Mouse (Mus musculus) heart, embryonic 13.5 days (tissue): ENCODE results near the gene Pcmt1. TPM values are rescaled to one million over a fixed set of nuclear protein-coding genes. Genes with fewer than 3 reads are reported as not detected.
A peak's percentile ranks its signal among the peaks of the same experiment; 100 is the strongest.

Source experiments
- ATAC-seq: fragments of 200-750 bp; cut with Nextera tagmentation; 2 replicates; pipeline ENCODE4 v1.8.0; 2017; ENCODE audit warnings: moderate TSS enrichment; ENCODE audit not compliant: insufficient number of reproducible peaks, low FRiP score, low TSS enrichment; ENCODE audit errors: extremely low read depth
- H3K27ac ChIP-seq: fragments of 300-500 bp; sonication (generic); replicated peaks from 2 replicates; pipeline ENCODE4 v1.5.1; 2015; ENCODE audit warnings: moderate library complexity, mild to moderate bottlenecking, inconsistent platforms
- H3K27me3 ChIP-seq: fragments of 300-500 bp; sonication (generic); replicated peaks from 2 replicates; pipeline ENCODE4 v1.6.1; 2015; ENCODE audit warnings: mild to moderate bottlenecking, inconsistent platforms
- H3K36me3 ChIP-seq: fragments of 300-500 bp; sonication (generic); 2 replicates; pipeline ENCODE4 v1.6.1; 2015; ENCODE audit warnings: mild to moderate bottlenecking, inconsistent platforms
- H3K4me1 ChIP-seq: fragments of 300-500 bp; sonication (generic); 2 replicates; pipeline ENCODE4 v1.6.1; 2015; ENCODE audit warnings: inconsistent platforms
- H3K4me2 ChIP-seq: fragments of 300-500 bp; sonication (generic); 2 replicates; pipeline ENCODE4 v1.6.1; 2015; ENCODE audit warnings: inconsistent platforms, mild to moderate bottlenecking, moderate library complexity
- H3K4me3 ChIP-seq: fragments of 300-500 bp; sonication (generic); 2 replicates; pipeline ENCODE4 v1.5.1; 2015; ENCODE audit warnings: moderate library complexity, mild to moderate bottlenecking, inconsistent platforms
- H3K9ac ChIP-seq: fragments of 300-500 bp; sonication (generic); 2 replicates; pipeline ENCODE4 v1.6.1; 2015; ENCODE audit warnings: inconsistent platforms, mild to moderate bottlenecking, moderate library complexity
- H3K9me3 ChIP-seq: fragments of 300-500 bp; sonication (generic); 2 replicates; pipeline ENCODE4 v1.6.1; 2016; ENCODE audit warnings: inconsistent platforms
- WGBS: fragments of 180-500 bp; shearing (Covaris S2); methylation state at CpG from one replicate; pipeline ENCODE4 v1.1.7; 2015; ENCODE audit warnings: mixed read lengths; 5-methylcytosine and 5-hydroxymethylcytosine counted together
- polyA plus RNA-seq: library from polyadenylated mRNA; unstranded; fragments of >200 nt; fragmentation: Nextera tagmentation; extraction: Ambion mirVana; gene quantifications from 2 replicates; pipeline ENCODE4 v1.2.1, GENCODE M21; 2015

Pcmt1 gene
- polyA plus RNA-seq, 1 experiment from 2014 or later, result 117 TPM

DNA sequence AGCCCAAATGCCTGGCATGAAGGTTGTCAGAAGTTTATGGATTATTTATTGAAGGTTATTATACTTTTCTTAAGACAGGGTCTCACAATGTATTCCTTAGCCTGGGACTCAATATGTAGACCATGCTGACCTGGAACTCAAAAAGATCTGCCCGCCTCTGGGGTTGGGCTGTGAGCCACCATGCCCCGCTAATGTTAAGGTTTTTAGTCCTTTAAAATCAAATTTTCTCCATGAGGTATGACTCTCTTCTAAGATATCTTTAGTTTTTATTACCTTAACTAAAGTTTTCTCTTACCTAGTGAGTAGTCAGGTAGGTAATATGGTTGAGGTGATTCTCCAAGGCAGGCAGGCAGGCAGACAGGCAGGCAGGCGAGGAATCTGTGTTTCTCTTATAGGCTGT lies 1.3 kb upstream of the Pcmt1 start:
- H3K27ac ChIP-seq, result peak overlapping the region; percentile 98; the same call in 1 of the 2 replicates
- peak overlapping the region; percentile 100 for H3K9ac ChIP-seq
- H3K9me3 ChIP-seq, result no peaks in the 10 kb centered on the region
- 50% methylated on average over 3 of the region's 3 CpGs for WGBS
- peaks cover 61% of the 10 kb centered on the region for H3K4me1 ChIP-seq
- peak overlapping the region; percentile 87 for H3K4me2 ChIP-seq
- H3K36me3 ChIP-seq, result peaks cover 28% of the 10 kb centered on the region
- ATAC-seq, result no peak
- H3K4me3 ChIP-seq, result peak overlapping the region; percentile 95
- no peaks in the 10 kb centered on the region for H3K27me3 ChIP-seq

DNA sequence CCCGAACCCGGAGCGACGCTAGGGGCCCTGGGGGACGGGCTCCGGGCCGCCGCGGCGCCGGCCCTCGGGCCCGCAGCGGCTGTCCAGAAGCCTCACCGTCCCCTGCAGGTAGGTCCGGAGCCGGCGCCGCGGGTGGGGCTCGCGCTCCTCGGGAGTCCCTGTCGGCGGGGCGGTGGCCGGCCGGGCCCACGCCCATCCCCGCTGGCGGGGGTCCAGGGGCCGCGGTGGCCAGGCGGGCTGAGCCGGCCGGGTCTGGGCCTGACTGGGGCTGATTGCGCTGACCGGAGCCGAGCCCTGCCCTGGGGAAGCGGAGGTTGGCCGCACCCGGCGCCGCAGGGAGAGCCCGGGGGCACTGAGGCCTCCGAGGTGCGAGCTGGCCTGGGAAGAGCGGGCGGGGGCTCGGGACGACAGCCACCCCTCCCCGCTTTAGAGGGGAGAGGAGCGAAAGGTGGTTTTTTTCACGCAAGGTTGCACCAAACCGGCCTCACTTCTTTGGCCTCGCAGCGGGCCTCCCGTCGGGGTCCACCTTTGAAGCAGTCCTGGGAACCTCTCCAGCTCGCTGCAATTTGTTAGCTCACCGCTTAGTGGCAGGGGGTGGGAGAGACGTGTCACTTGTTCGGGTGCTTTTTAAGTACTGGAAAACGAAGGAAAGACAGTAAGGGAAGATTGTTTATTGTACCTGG lies 548 bp upstream of the Pcmt1 start:
- Histone ChIP-seq H3K27ac (peak overlapping the region; percentile 98), H3K27me3 (no peaks in the 10 kb centered on the region), H3K36me3 (peaks cover 32% of the 10 kb centered on the region), H3K4me1 (peaks cover 54% of the 10 kb centered on the region), H3K4me2 (peak overlapping the region; percentile 87), H3K9me3 (no peaks in the 10 kb centered on the region), H3K9ac (peak overlapping the region; percentile 100), H3K4me3 (peak overlapping the region; percentile 95)
- ATAC-seq, result peak; percentile 86
- under 1% methylated on average over 62 of the region's 64 CpGs for WGBS

DNA sequence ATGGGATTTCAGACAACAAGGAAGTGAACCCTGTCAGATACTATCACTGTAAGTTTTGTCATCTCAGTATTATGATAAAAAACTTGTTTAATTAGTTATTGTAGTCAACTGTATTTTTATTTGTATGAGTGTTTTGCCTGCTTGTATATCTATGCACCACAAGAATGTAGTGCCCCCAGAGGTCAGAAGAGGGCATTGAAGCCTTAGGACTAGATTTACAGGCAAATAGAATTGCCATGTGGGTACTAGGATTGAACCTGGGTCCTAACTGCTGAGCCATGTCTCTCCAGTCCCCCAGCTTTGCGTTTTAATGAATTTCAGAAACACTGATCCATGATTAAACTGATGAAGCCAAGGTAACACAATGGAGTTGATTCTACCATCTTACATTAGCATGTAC lies 7.3 kb downstream of the Pcmt1 start:
- no peaks in the 10 kb centered on the region for H3K9me3 ChIP-seq
- 59% methylated on average over 1 of the region's 1 CpGs for WGBS
- no peak for ATAC-seq
- H3K27ac ChIP-seq, result no peak overlapping the region
- H3K4me1 ChIP-seq, result peaks cover 7% of the 10 kb centered on the region
- H3K9ac ChIP-seq, result no peak overlapping the region
- H3K4me3 ChIP-seq, result no peak overlapping the region
- peaks cover 82% of the 10 kb centered on the region for H3K36me3 ChIP-seq
- H3K27me3 ChIP-seq, result no peaks in the 10 kb centered on the region
- H3K4me2 ChIP-seq, result no peak overlapping the region

DNA sequence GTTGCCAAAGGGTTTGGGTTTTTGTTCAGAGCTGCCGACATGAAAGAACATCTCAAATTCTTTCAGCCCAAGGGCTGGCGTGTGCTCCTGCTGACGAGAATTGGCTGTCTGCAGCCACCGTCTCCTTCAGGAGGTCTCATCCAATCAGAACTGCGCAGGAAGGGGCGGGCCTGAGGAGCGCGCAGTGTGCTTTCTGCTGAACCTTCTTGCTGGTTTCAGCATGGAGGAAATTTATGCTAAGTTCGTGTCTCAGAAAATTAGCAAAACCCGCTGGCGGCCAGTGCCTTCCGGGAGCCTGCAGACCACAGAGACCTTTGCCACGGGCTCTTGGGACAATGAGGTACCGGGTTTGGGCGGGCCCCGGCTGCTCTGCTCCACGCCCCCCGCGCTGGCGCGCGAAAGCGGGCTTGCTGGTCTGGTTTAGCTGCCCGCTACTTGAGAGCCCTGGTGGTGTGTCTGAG lies 13.6 kb downstream of the Pcmt1 start, which contains the start of gene Nup43:
Gene Nup43 (plus strand): TSS at position 162 of the 461 bp plus-strand sequence.
- WGBS, result under 1% methylated on average over 24 of the region's 24 CpGs
- Histone ChIP-seq H3K36me3 (peaks cover 28% of the 10 kb centered on the region), H3K27me3 (no peaks in the 10 kb centered on the region), H3K9ac (peak within 1 kb of the TSS; percentile 90), H3K9me3 (no peaks in the 10 kb centered on the region), H3K4me1 (peaks cover 18% of the 10 kb centered on the region), H3K27ac (peak within 1 kb of the TSS; percentile 84), H3K4me2 (peak within 1 kb of the TSS; percentile 90), H3K4me3 (peak within 1 kb of the TSS; percentile 92)
- peak; percentile 58; the same call in 1 of the 2 replicates for ATAC-seq

DNA sequence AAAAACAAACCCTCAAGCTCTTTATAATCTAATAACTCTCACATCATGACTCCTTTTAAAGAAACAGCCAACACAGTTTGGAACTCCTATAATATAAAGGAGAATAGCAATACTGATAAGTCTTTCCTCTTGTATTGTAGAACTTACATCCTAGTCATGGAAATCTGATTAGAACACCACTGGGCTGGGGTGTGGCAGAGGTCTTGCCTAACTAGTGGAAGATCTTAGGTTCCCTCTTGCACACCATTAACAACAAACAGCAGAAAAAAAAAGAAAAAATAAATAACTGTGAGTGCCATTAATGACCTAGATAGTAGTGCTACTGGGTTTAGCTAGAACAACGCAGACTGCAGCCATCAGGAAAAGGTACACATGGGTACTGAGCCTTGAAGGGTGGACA lies 16.0 kb downstream of the Pcmt1 start:
- Histone ChIP-seq H3K9me3 (no peaks in the 10 kb centered on the region), H3K4me2 (no peak overlapping the region), H3K27me3 (no peaks in the 10 kb centered on the region), H3K27ac (no peak overlapping the region), H3K4me3 (no peak overlapping the region), H3K4me1 (peaks cover 27% of the 10 kb centered on the region), H3K9ac (no peak overlapping the region), H3K36me3 (peaks cover 7% of the 10 kb centered on the region)
- ATAC-seq, result no peak
- WGBS, result 89% methylated on average over 1 of the region's 1 CpGs

DNA sequence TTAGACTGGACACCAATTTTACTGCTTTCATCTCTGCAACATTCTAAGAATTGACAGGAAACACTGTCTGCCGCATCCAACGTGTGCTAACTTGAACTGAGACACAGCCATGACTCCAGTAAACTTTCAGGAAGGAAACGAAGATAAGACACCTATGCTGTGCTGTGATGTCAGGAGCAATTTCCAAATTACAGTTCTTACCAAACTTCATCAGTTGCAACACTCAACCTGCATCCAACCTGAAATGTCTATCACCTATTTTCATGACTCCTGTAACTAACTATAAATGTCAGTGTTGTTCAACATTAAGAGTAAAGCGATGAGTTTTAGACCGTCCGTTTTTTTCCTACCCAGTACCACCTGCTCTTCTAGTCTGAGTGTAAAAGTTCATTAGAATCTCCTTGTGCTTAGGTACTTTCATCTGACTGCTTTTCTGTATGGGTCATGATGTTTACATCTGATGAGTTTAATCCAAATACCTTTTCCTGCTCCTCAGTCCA lies 16.9 kb downstream of the Pcmt1 start:
- H3K36me3 ChIP-seq, result no peaks in the 10 kb centered on the region
- H3K4me1 ChIP-seq, result peaks cover 33% of the 10 kb centered on the region
- H3K27ac ChIP-seq, result peak overlapping the region; percentile 93
- H3K27me3 ChIP-seq, result no peaks in the 10 kb centered on the region
- no peaks in the 10 kb centered on the region for H3K9me3 ChIP-seq
- no peak for ATAC-seq
- peak overlapping the region; percentile 94 for H3K4me2 ChIP-seq
- peak overlapping the region; percentile 93 for H3K9ac ChIP-seq
- 52% methylated on average over 6 of the region's 6 CpGs for WGBS
- peak overlapping the region; percentile 79 for H3K4me3 ChIP-seq

DNA sequence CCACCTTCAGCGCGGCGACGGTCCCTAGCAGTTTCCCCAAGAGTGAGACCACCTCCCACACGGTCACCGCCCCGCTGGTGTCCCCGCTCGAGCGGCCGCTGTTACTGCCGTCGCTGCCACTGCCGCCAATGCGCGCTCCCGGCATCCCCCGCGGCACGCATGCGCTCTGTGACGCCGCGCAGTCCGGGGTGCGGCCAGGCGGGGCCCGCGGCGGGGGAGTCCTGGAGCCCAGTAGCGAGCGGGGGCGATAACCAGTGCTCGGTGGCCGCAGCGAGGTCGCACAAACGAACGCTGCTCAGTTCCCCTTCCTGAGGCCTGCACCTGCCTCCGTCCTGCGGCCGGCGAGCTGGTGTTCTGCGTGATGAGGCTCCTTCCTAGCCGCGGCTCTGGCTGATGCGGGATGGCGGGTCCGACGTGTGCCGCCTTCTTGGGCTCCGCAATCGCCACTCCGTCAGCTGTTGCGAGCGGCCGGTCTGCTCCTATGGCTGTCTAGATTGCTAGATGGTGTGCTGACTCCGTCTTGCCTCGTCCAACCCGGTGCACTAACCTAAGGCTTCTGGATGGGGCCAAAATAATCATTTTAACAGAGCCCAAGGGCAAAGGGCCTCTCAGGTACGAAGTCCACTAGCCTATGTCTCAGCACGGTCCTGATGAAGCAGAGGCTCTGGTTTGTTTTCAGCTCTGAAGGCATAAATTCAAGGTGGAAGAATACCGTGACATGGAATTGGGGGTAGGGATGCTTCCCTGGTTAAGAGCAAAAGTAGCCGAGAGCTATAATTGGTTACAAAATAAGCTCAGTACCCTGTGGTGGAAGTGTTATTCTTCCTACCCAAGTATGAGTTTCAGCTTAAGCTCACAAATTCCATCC lies 17.5 kb downstream of the Pcmt1 start:
- Histone ChIP-seq H3K4me1 (peaks cover 30% of the 10 kb centered on the region), H3K4me3 (peak overlapping the region; percentile 79), H3K27me3 (no peaks in the 10 kb centered on the region), H3K9ac (peak overlapping the region; percentile 93), H3K36me3 (no peaks in the 10 kb centered on the region), H3K27ac (peak overlapping the region; percentile 93), H3K9me3 (no peaks in the 10 kb centered on the region), H3K4me2 (peak overlapping the region; percentile 94)
- WGBS, result under 1% methylated on average over 64 of the region's 64 CpGs
- ATAC-seq, result peak; percentile 89

DNA sequence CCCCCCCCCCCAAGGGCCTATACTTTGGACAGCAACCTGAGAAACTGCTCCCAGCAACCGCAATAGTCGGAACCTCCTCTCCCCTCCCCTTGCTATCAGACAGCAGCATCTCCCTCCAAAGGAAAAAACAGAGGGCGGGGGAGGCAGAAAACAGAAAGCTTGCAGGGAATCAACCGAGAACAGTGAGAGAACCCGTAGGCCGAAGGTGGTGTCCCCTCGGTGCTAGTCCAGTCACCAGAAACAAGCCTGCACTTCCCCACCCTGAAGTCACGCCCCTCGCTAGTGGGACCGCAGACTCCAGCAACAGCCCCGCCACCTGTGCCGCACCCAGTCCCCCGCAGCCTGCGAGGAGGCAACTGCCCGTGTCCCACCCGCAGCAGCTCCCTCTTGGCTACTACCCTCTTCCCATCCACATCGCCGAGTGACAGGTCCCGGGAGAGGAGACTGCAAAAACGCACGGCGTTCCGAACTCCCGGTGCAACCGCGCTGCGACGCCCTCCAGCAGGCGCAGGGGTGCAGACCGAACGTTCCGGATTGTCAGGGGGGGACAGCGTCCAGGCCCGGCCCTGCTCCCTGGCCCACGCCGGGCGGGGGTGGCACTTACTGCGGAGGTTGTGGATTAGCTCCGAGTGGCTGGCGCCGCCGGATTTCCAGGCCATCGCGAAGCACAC lies 18.3 kb downstream of the Pcmt1 start:
- Histone ChIP-seq H3K9ac (peak overlapping the region; percentile 93), H3K4me1 (peaks cover 24% of the 10 kb centered on the region), H3K4me3 (peak overlapping the region; percentile 79), H3K27ac (peak overlapping the region; percentile 93), H3K36me3 (no peaks in the 10 kb centered on the region), H3K4me2 (peak overlapping the region; percentile 94), H3K9me3 (no peaks in the 10 kb centered on the region), H3K27me3 (no peaks in the 10 kb centered on the region)
- peak; percentile 68 for ATAC-seq
- under 1% methylated on average over 44 of the region's 44 CpGs for WGBS

DNA sequence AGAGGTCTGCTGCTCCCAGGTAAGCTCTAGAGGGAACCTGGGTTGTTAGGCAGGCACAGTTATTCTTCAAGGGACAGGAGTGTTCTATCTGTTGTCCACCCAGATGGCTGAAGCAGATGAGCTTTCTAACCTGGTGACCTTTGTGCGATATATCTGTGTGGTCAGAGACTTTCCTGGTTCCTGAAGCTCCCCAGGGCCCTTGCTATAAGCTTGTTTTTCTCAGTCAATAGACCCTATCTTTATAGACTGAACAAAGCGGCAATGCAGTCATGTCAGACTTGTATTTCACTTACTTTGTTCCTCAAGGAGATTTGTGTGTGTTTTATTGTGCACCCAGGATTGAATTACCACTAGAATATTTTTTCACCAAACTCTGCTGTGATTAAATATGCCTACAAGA lies 29.9 kb downstream of the Pcmt1 start:
- H3K27ac ChIP-seq, result no peak overlapping the region
- WGBS, result 86% methylated on average over 2 of the region's 2 CpGs
- no peak overlapping the region for H3K9ac ChIP-seq
- H3K4me3 ChIP-seq, result no peak overlapping the region
- no peaks in the 10 kb centered on the region for H3K9me3 ChIP-seq
- no peak for ATAC-seq
- peaks cover 25% of the 10 kb centered on the region for H3K36me3 ChIP-seq
- H3K4me1 ChIP-seq, result peaks cover 13% of the 10 kb centered on the region
- H3K27me3 ChIP-seq, result no peaks in the 10 kb centered on the region
- H3K4me2 ChIP-seq, result no peak overlapping the region

DNA sequence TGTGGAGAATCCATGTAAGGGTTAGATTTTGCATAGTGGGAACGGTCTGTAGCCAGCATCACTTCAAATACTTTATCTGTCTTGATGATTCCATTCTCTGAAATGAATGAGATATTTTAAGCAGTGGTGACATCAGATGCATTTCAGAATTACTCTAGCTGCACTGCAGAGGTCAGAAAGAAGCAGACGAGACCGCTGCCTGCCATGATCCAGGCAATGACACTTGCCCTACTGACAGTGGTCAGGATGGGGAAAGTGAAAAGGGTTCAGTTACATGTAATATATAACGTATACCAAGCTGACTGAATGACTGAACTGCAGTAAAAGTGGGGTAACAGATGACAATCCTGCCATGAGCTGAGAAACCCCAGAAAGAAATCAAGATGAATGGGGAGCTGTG lies 31.9 kb downstream of the Pcmt1 start:
- H3K36me3 ChIP-seq, result peaks cover 39% of the 10 kb centered on the region
- no peak for ATAC-seq
- WGBS, result 56% methylated on average over 4 of the region's 4 CpGs
- H3K9ac ChIP-seq, result 0 out of 2 replicates have a peak overlapping the region, but pooled peaks have one; percentile 24
- H3K27me3 ChIP-seq, result no peaks in the 10 kb centered on the region
- peaks cover 10% of the 10 kb centered on the region for H3K4me1 ChIP-seq
- H3K4me3 ChIP-seq, result no peak overlapping the region
- H3K27ac ChIP-seq, result peak overlapping the region; percentile 63
- H3K9me3 ChIP-seq, result no peaks in the 10 kb centered on the region
- H3K4me2 ChIP-seq, result no peak overlapping the region

DNA sequence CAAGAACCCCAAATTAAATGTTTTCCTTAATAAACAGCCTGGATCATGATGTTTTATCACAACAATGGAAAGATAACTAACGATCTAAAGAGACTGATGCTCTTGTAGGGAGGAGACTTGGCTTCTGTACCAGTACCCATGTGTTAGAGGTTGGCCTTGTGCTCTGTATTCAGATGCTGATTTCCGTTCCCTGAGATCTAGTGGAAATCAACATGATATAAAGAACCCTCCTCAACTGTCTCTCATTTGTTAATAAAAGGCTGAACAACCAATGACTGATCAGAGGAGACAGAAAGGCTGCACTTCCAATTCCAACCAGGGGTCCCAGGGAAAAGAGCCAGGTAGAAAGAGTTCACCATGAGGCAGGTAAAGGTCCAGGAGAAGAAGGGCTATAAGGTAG lies 35.0 kb downstream of the Pcmt1 start:
- H3K4me2 ChIP-seq, result no peak overlapping the region
- WGBS, result 88% methylated on average over 2 of the region's 2 CpGs
- H3K4me1 ChIP-seq, result peaks cover 9% of the 10 kb centered on the region
- no peak for ATAC-seq
- H3K27me3 ChIP-seq, result no peaks in the 10 kb centered on the region
- H3K27ac ChIP-seq, result no peak overlapping the region
- H3K36me3 ChIP-seq, result peaks cover 68% of the 10 kb centered on the region
- no peak overlapping the region for H3K9ac ChIP-seq
- H3K4me3 ChIP-seq, result no peak overlapping the region
- no peaks in the 10 kb centered on the region for H3K9me3 ChIP-seq
